Mouse (Mus musculus) heart, postnatal 0 days (tissue): ENCODE measurements around the gene Gnaq.

Source experiments
- CTCF ChIP-seq: IDR thresholded peaks from 2 replicates; pipeline ENCODE4 v1.5.1; 2016; ENCODE audit warnings: antibody characterized with exemption, control low read depth, low read depth
- EP300 ChIP-seq: IDR thresholded peaks from 2 replicates; pipeline ENCODE4 v1.6.1; 2016; ENCODE audit warnings: antibody characterized with exemption, low read depth

DNA sequence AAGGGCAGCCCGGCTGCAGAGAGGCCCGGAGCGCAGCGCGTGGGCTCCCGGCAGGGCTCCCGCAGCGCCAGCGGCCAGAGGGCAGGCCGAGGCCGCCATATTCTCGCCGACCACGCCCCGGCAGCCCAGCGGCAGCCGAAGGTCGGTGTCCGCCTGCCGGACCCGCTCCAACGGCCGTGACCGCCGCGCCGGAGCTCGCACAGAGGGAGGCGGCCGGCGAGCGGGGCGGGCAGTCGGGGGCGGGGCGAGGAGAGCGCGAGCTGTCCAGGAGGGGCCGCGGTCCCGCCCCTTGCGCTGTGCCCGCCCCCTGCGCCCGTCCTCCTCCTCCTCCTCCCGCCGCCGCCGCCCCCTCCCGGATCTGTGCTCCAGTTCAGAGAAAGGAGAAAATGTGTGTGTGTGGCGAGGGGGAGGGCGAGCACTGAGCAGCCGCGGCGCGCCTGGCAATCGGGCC, 266 bp upstream of the Gnaq start:
- TF ChIP-seq CTCF (no peak), EP300 (no peak)
